Mouse (Mus musculus): ENCODE results near the gene Zfp280b.

GRCm38 (mm10) chr10:76001160-76001559, 31.3 kb upstream of the Zfp280b start:
- TF ChIP-seq CTCF (IDR thresholded peaks at IDR 0.05; ENCODE audit: low read depth, low read length) (no peak), POLR2A (IDR thresholded peaks at IDR 0.05; ENCODE audit: extremely low read depth, insufficient read depth, low read length) (no peak)
